28 mouse cellular contexts compared by ENCODE assay signal in genomic region chrX:18663101-18663500, GRCm38 (mm10).
"Had no signal": no experiment of that assay in that cellular context is flagged by ENCODE, and none has a peak within 500 bp of the region (broad histone marks: within the 10 kb centered on the region; RNA-seq: fewer than 3 reads in every experiment).

No protein-coding gene starts in this region.

- ATAC-seq: hindbrain, postnatal 0 days; intestine, embryonic 16.5 days had no signal

- H3K36me3 ChIP-seq: heart, embryonic 13.5 days; heart, embryonic 15.5 days; hindbrain, embryonic 10.5 days; hindbrain, embryonic 12.5 days; limb, embryonic 10.5 days; limb, embryonic 12.5 days; liver, embryonic 13.5 days; liver, embryonic 15.5 days had no signal

- H3K27ac ChIP-seq: gastrocnemius, adult 2 months; heart, adult 2 months; heart, embryonic 13.5 days; heart, embryonic 15.5 days; hindbrain, embryonic 10.5 days; hindbrain, embryonic 12.5 days; hindbrain, embryonic 14.5 days; hindbrain, postnatal 0 days; layer of hippocampus, adult 2 months; left cerebral cortex, adult 2 months; limb, embryonic 10.5 days; limb, embryonic 12.5 days; liver, embryonic 13.5 days; liver, embryonic 15.5 days had no signal

- H3K9me3 ChIP-seq: heart, embryonic 15.5 days; hindbrain, embryonic 10.5 days; hindbrain, embryonic 12.5 days; limb, embryonic 10.5 days; limb, embryonic 12.5 days; liver, embryonic 13.5 days; liver, embryonic 15.5 days had no signal

- H3K4me3 ChIP-seq: gastrocnemius, adult 2 months; heart, adult 2 months; heart, embryonic 13.5 days; heart, embryonic 15.5 days; hindbrain, embryonic 10.5 days; hindbrain, embryonic 12.5 days; layer of hippocampus, adult 2 months; left cerebral cortex, adult 2 months; limb, embryonic 10.5 days; limb, embryonic 12.5 days; liver, embryonic 13.5 days; liver, embryonic 15.5 days had no signal

- H3K27me3 ChIP-seq: heart, embryonic 13.5 days; heart, embryonic 15.5 days; hindbrain, embryonic 12.5 days; limb, embryonic 12.5 days; liver, embryonic 13.5 days; liver, embryonic 15.5 days had no signal

- H3K4me2 ChIP-seq: heart, embryonic 11.5 days; heart, embryonic 13.5 days; heart, embryonic 15.5 days; hindbrain, embryonic 12.5 days; hindbrain, embryonic 14.5 days; limb, embryonic 12.5 days; liver, embryonic 11.5 days; liver, embryonic 13.5 days; liver, embryonic 15.5 days had no signal

- DNase-seq: gastrocnemius, adult 2 months; gastrocnemius, postnatal 10 days; gastrocnemius, postnatal 25 days; heart, adult 11 months; heart, adult 2 months; heart, postnatal 14 days; heart, postnatal 4 days; kidney, adult 18-20 months; kidney, adult 8-10 months; kidney, postnatal 10 days; kidney, postnatal 25 days; kidney, postnatal 4 days; liver; liver, embryonic 13.5 days had no signal

- H3K4me1 ChIP-seq: heart, embryonic 13.5 days; heart, embryonic 15.5 days; hindbrain, embryonic 10.5 days; hindbrain, embryonic 12.5 days; limb, embryonic 10.5 days; limb, embryonic 12.5 days; liver, embryonic 13.5 days; liver, embryonic 15.5 days had no signal

- H3K9ac ChIP-seq: heart, embryonic 13.5 days; heart, embryonic 15.5 days; hindbrain, embryonic 12.5 days; hindbrain, embryonic 14.5 days; limb, embryonic 12.5 days; liver, embryonic 13.5 days; liver, embryonic 15.5 days had no signal
